Mouse (Mus musculus) adrenal gland (tissue): Measurements from ENCODE around the gene Lmx1b.

ENCODE experiments used
- intact Hi-C: fragments of 180-260 bp; cut with DNase I; formaldehyde crosslinking; loops from one replicate; pipeline ENCODE4 v1.15.1; 2025
- long read RNA-seq, 2 experiments: library from polyadenylated mRNA; unstranded; transcript quantifications; one replicate each; pipeline ENCODE4 v2.0.0; 2020; ENCODE audit warnings: borderline replicate concordance in 1 of 2; ENCODE audit not compliant: insufficient replicate concordance in 1 of 2

Gene Lmx1b
- long read RNA-seq, experiment 1: 0 reads
- long read RNA-seq, experiment 2: 0 reads

DNA sequence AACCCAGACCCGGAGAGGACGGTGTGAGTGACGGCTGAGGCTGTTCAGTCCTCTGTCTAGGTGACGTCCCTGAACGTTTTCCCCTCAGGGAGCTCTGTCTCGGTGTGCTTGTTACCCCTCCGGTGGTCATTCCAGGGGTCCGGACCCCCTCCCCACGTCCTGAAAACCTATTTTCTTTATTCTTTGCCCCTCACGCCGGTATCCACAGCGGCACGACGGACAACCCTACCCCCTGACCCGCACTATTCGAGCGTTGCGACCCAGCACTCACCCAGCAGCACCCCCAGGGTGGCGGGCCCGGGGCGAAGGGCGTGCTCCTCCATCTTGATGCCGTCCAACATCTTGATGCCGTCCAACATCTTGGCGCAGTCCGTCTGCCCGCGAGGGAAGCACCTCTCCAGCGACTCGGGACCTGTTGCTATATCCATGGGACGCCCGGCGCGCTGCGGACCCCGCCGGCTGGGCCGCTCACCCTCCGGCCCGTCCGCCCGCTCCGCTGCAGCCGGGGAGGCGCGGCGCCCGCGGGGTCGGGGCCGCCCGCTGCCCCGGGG is at the start of gene Lmx1b:
Gene Lmx1b, minus strand, starts transcription at position 341 of the 551 bp plus-strand sequence.
- intact Hi-C loops: loop anchor here (5.0 kb wide), 2 partner anchors 78 to 153 kb away; no protein-coding TSS in a partner anchor

DNA sequence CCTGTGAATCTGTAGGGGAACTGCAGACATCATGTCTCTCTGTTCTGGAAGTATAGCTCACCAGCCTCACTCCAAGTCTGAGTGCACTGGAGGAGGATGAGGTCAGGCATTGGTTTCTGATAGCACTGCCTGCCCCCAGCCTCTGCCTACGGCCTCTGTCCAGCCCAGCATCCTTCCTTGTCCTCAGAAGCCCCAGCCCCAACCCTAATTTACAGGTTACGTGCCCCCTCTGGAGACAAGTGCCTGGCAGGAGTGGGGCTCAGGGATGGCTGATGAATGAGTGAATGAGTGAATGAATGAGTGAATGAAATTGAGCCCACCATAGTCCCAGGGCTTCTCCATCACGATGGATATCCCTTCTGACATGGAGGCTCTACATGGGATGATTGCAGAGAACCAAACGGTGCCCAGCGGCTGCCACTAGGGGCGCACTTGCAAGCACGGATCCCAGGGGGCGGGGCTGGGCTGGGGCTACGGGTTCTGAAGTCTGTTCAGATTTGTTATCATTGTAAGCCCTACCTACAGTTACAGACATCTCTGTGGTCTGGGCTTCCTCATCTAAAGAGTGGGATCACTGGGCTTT is 49.7 kb upstream of the Lmx1b start:
- intact Hi-C loops: no loop called here

DNA sequence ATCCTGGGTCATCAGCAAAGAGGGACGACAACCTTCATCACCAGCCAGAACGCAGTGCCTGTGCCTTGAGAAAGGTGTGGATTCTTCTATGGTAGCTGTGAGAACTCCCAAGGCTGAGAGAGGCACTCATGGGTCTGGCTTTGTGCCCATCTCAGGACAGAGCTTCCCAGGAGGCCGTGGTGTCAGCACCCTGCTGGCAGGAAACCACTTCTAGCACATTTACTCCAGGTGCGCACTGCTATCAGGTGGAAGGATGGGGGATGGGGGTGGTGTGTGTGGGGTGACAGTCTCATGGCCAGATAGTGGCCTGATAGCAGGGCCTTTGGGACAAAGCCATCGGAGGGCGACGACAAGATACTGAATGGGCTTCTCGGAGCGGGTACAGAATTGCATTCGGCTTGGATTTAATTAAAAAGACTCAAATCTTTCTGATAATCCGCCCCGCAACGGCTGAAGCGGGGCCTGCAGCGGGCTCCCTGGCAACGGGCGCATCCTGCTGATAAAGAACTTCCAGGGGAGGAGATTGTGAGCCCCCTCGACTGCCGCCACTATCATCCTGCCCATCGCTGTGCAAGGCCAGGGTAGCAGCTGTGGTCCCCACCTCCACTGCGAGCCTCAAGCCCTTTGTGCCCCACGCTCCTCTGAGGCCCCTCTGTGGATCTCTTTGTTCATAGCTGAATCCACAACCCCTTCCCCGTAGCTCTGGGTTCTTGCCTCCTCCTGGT is 49.0 kb upstream of the Lmx1b start:
- intact Hi-C loops: no loop called here

GRCm38 (mm10) chr2:33683594-33683993 is 43.3 kb upstream of the Lmx1b start:
- intact Hi-C loops: no loop called here

- intact Hi-C loops: no loop called here
These were observed 42.8 kb upstream of the Lmx1b start for GRCm38 (mm10) chr2:33683095-33683494.

- intact Hi-C loops: loop anchor here (1.0 kb wide), 1 partner anchor 54 kb away; no protein-coding TSS in a partner anchor
These were observed 41.9 kb upstream of the Lmx1b start for GRCm38 (mm10) chr2:33682219-33682618.

DNA sequence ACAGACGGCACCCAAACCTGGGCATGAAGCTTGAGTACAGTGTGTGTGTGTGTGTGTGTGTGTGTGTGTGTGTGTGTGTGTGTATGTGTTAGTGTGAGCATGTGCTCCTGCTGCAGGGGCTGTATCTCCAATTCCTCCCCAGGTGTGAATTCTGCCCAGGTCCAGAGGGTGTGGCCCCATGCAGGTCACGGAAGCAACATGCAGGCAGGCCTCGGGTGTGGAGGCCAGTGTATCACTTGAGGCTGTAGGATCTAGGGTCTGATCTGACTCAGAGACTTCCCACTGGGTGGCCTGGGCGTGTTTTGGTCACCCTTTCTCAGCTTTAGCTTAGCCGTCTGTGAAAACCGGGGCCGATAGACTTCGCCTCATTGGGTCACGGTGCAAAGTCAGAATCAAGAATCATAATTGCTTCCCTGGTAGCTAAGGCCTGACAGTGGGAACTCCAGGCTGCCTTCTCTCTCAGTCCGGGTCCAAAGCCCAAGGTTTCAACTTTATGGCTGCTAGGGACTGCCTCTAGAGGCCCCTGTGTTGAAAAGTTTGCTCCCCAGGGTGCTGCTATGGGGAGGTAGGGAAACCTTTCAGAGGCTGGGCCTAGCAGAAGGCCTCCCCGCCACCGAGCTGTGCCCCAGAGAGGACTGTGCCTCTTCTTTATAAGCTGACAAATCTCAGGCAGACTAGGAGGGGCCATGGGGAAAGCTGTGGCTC is 38.8 kb upstream of the Lmx1b start:
- intact Hi-C loops: no loop called here

GRCm38 (mm10) chr2:33672701-33673472 is 32.6 kb upstream of the Lmx1b start:
- intact Hi-C loops: no loop called here

DNA sequence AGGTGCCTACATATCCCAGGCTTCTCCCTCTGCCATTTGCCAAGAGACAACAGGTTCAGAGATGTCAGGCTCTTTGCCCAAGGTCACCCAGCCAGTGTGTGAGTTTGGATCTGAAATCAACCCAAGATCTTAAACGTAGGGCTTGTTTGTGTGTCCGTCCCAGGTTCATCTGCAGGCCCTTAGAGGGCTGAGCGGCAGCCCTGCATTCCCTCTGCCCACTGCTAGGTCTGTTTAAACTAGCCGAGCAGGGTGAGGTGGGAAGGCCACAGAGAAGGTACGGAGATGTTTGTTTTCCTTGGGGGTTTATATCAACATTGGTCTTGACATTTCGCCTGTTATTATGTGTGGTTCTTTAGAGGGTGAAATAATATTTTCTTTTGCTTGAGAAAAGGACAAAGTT is 28.4 kb upstream of the Lmx1b start:
- intact Hi-C loops: no loop called here

DNA sequence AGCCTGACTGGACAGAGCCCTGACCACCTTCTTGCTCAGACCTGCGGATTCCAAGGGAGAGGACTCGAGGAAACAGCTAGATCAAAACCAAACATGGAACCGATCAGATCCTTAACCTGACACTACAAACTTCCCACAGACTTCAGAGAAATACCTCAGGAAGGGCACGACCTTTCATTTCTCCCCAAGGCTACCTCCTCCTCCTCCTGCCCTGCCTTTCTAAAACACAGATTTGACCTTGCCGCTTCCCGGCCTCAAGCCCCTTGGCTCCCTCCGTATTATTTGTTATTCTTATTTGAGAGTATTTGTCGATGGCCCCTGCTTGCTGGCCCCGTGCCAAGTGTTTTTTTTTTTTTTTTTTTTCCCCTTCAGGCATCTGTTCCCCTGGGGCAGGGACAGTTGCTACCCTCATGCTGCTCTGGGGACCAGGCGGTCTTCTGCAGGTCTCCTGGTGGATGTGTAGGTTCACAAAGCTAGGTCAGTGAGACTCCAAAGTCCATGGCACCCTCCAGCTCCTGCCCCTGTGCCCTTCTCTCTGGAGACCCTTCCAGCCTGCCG is 26.2 kb upstream of the Lmx1b start:
- intact Hi-C loops: no loop called here

DNA sequence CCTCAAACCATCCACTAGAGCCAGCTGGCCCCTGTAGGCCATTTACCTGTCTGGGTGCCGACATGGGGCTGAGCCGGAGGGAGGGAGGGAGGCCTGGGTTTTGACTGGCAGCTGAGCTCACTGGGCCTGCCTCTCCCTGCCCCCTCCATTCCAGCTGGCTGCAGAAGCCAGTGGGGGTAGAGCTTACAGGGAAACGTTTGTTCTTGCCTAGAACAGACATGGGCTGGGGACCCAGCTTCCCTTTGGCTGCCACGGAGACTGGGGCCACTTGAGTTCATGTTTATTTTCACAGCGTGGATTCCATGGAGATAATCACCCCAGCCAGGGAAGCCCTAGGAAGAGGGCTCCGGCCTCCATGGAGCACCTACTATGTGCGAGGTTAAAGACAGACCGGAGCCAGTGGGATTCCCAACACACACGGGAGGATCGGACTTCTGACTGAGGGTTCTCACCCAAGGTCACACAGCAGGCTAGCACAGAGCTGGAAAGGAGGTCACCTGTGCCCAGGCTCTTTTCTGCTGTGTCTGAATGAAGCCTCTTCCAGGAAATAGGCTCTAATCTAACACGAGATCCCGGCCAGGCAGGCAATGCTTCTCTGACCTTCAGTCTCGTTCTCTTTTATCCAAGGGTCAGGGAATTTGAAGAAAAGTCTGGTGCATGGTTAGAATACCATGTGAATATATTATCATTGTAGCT is 25.2 kb upstream of the Lmx1b start:
- intact Hi-C loops: no loop called here

DNA sequence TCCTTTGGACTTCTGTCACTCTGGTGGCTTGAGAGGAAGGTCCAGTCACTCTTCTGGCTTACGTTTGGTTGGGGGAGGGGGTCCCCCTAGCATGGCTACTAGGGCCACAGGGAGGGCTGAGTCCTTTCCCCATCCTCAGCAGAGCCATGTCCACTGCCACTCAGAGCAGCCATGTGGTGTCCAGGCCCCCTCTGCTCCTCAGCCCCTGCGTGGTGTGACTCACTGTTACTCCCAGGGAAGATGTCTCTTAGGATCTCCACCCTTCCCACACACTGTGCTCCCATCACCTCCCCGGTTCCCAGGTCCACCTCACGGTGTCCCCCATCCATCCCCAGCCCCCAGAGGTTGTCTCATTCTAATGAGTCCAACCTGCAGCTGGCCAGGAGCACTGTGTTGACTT is 24.4 kb upstream of the Lmx1b start:
- intact Hi-C loops: no loop called here

GRCm38 (mm10) chr2:33659288-33659629 is 18.9 kb upstream of the Lmx1b start:
- intact Hi-C loops: no loop called here

DNA sequence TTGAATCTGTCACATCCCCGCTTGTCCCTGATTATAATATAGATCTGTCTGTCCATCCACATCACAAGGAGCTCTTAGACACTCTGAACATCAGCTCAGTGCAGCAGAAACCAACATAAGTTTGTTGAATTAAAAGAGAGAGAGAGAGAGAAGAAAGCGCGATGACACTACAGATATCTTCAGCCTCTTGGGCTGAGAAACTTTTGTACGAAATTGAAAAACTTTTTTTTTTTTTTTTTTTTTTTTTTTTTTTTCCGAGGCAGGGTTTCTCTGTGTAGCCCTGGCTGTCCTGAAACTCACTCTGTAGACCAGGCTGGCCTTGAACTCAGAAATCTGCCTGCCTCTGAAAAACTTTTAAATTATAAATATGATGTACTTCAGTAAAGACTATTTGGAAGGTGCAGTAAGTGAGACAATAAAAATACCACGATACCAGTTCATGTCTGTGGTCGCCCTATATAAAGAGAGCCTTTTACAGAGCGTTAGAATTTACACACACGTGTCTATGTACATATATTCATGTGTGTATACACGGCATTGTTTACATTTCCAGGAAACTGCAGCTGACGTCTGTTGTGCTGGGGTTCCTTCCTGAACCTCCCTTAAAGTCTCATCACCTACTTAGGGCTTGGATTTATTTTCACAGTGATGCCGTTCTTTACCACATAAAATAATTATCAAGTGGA is 18.4 kb upstream of the Lmx1b start:
- intact Hi-C loops: no loop called here

GRCm38 (mm10) chr2:33652517-33653198 is 12.3 kb upstream of the Lmx1b start:
- intact Hi-C loops: no loop called here

GRCm38 (mm10) chr2:33649371-33649770 is 9.1 kb upstream of the Lmx1b start:
- intact Hi-C loops: no loop called here

DNA sequence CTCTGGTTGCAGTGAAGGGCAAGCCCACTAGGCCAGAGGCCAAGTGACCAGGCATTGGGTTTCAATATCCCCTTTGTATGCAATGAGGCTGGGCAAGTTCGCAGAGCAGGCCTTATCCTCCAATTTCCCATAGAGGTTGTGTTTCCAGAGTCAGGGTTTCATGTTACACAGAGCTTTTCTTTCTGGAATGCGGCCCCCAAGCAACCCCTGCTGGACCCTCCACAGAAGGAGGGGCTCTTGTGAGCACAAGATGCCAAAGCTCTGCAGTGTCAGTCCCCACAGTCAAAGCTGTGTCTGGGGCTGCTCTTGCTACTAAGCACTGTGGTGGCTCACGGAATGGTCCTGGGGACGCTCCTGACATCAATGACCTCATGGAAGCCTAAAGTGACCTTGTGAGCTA is 8.6 kb upstream of the Lmx1b start:
- intact Hi-C loops: no loop called here

DNA sequence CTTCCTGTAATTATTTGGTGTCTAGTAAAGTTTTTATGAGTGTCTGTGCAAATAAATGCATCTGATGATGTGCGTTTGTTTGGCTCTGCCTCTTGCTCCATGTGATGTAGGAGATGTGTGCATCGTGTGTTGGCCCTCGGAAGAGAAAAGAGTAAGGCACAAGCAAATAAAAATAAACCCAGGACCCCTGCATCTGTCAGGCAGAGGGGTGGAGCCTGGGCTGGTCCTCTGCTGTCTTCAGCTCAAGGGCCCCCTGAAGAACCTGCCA is 5.9 kb upstream of the Lmx1b start:
- intact Hi-C loops: no loop called here

GRCm38 (mm10) chr2:33645538-33646282 is 5.4 kb upstream of the Lmx1b start:
- intact Hi-C loops: no loop called here
